Mouse (Mus musculus) C2C12 (cell line): ENCODE results near the gene Crybg1.

Experiments
- CEBPB ChIP-seq: IDR thresholded peaks from one replicate; pipeline ENCODE4 v1.6.1; 2011; ENCODE audit warnings: low read depth, mild to moderate bottlenecking, control low read depth, moderate library complexity
- CTCF ChIP-seq: IDR thresholded peaks from one replicate; pipeline ENCODE4 v1.5.1; 2011; ENCODE audit not compliant: control insufficient read depth, insufficient read depth, insufficient read length
- MAX ChIP-seq: IDR thresholded peaks from one replicate; pipeline ENCODE4 v1.6.1; 2011; ENCODE audit warnings: mild to moderate bottlenecking, control low read depth
- MYOD1 ChIP-seq: IDR thresholded peaks from one replicate; pipeline ENCODE4 v1.6.1; 2011; ENCODE audit warnings: low read depth; ENCODE audit not compliant: control insufficient read depth, insufficient read length
- USF1 ChIP-seq: IDR thresholded peaks from one replicate; pipeline ENCODE4 v1.6.1; 2011; ENCODE audit warnings: low read depth, mild to moderate bottlenecking, control low read depth, moderate library complexity

DNA sequence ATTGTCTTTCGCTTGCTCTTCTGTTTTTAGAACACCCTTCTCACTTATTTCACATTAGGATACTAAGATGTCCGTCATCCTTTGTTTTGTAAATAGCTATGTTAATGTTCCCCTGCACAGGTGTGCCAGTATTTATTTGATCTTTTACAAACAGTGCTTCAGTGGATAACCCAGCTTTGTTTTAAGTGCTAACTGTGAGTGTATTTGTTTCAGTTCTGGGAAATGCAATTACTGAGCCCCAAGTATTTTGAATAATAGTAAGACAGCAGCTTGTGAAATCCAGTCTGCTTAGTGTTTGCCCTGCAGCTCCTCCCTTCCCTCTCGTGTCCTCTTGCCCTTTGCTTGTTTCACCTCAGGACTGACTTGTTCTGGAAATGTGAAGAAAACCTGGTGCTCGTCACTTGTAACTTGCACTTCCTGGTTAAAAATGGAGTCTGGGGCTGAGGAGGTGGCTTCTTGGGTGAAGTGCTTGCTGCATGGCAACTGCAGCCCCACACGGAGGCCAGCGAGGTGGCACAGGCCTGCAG, 209.5 kb downstream of the Crybg1 start:
- no peak for TF ChIP-seq CTCF
- no peak for TF ChIP-seq MYOD1
- TF ChIP-seq MAX = no peak
- no peak for TF ChIP-seq USF1
- no peak for TF ChIP-seq CEBPB
